Mouse (Mus musculus): ENCODE measurements around the gene Tmem242. TPM values are rescaled to one million over a fixed set of nuclear protein-coding genes. Genes with fewer than 3 reads are reported as not detected.

The Tmem242 gene
- polyA plus RNA-seq, 1 experiment from 2014 or later, result 175 TPM

Small RNAs within 50 kb of the gene (microRNA-seq; reads per million reads assigned to microRNA genes)
- not detected for gene Gm22475

Other genes with a start within 250 kb of the Tmem242 start
- not detected in 2 replicates for gene Ldhal6b, start 21.5 kb downstream of the Tmem242 start, polyA plus RNA-seq (2014; fragmentation: Nextera tagmentation; extraction: Ambion mirVana)
- gene Zdhhc14, start 52.3 kb upstream of the Tmem242 start, polyA plus RNA-seq (2014; fragmentation: Nextera tagmentation; extraction: Ambion mirVana), result 0.99 and 1.4 TPM in 2 replicates

Data from limb, embryonic 11.5 days (tissue).